Mouse (Mus musculus) MEL (cell line): ENCODE results near the gene P2rx4. TPM values are rescaled to one million over a fixed set of nuclear protein-coding genes. Genes with fewer than 3 reads are reported as not detected.

Source experiments
- DNase-seq: peaks from one replicate; pipeline ENCODE4 v3.0.0; 2011; ENCODE audit warnings: low read depth, low spot score
- H3K27ac ChIP-seq: 2 replicates; pipeline ENCODE4 v1.5.1; 2012; ENCODE audit warnings: low read depth, mild to moderate bottlenecking, control low read depth, low read length, moderate library complexity; ENCODE audit not compliant: control insufficient read depth
- H3K27me3 ChIP-seq, 2 experiments: fragments of 150-350 bp in 1 of 2; sonication (generic) in 1 of 2; 2 replicates each; pipeline ENCODE4 v1.6.1; 2012; ENCODE audit warnings: low read length in 2 of 2, mild to moderate bottlenecking in 2 of 2, improper control_type of control experiment in 1 of 2, moderate library complexity in 1 of 2; ENCODE audit not compliant: insufficient read depth in 2 of 2, control insufficient read depth in 1 of 2
- H3K36me3 ChIP-seq, 2 experiments: 2 replicates each; pipeline ENCODE4 v1.6.1; 2012 to 2014; ENCODE audit warnings: low read length in 2 of 2, improper control_type of control experiment in 1 of 2, inconsistent platforms in 1 of 2, mild to moderate bottlenecking in 1 of 2; ENCODE audit not compliant: insufficient read depth in 2 of 2, control insufficient read depth in 1 of 2
- H3K4me1 ChIP-seq, 2 experiments: fragments of 150-350 bp in 1 of 2; sonication (generic) in 1 of 2; 2 replicates each; pipeline ENCODE4 v1.6.1; 2012; ENCODE audit warnings: low read length in 2 of 2, improper control_type of control experiment in 1 of 2, mild to moderate bottlenecking in 1 of 2; ENCODE audit not compliant: insufficient read depth in 2 of 2, control insufficient read depth in 1 of 2
- H3K4me3 ChIP-seq, 2 experiments: fragments of 150-350 bp in 1 of 2; sonication (generic) in 1 of 2; 2 replicates each; pipeline ENCODE4 v1.5.1; 2012; ENCODE audit warnings: low read depth in 2 of 2, low read length in 2 of 2, mild to moderate bottlenecking in 2 of 2, moderate library complexity in 2 of 2, control low read depth in 1 of 2, improper control_type of control experiment in 1 of 2; ENCODE audit not compliant: control insufficient read depth in 1 of 2, insufficient read depth in 1 of 2
- H3K79me2 ChIP-seq: 2 replicates; pipeline ENCODE4 v1.6.1; 2012; ENCODE audit warnings: mild to moderate bottlenecking, low read length, moderate library complexity; ENCODE audit not compliant: control insufficient read depth, poor library complexity, insufficient read depth
- H3K9ac ChIP-seq: 2 replicates; pipeline ENCODE4 v1.6.1; 2012; ENCODE audit warnings: low read depth, mild to moderate bottlenecking, control low read depth, low read length, moderate library complexity; ENCODE audit not compliant: control insufficient read depth, poor library complexity, severe bottlenecking
- H3K9me3 ChIP-seq: fragments of 150-350 bp; sonication (generic); replicated peaks from 2 replicates; pipeline ENCODE4 v1.6.1; 2012; ENCODE audit warnings: mild to moderate bottlenecking, low read length, improper control_type of control experiment, moderate library complexity; ENCODE audit not compliant: insufficient read depth
- BHLHE40 ChIP-seq: IDR thresholded peaks from 2 replicates; pipeline ENCODE4 v1.6.1; 2012; ENCODE audit warnings: low read depth, mild to moderate bottlenecking, inconsistent platforms, low read length, improper control_type of control experiment, borderline replicate concordance
- CTCF ChIP-seq, 3 experiments: IDR thresholded peaks in 2 of 3; conservative IDR thresholded peaks in 1 of 3; 2 replicates each; pipeline ENCODE4 v1.5.1; 2011 to 2012; ENCODE audit warnings: low read length in 3 of 3, low read depth in 2 of 3, mild to moderate bottlenecking in 2 of 3, improper control_type of control experiment in 1 of 3, inconsistent platforms in 1 of 3, mixed read lengths in 1 of 3, moderate library complexity in 1 of 3; ENCODE audit not compliant: control insufficient read depth in 1 of 3, insufficient read depth in 1 of 3, poor library complexity in 1 of 3, severe bottlenecking in 1 of 3
- EP300 ChIP-seq, 2 experiments: IDR thresholded peaks; 2 replicates each; pipeline ENCODE4 v1.6.1; 2011; ENCODE audit warnings: improper control_type of control experiment in 2 of 2, low read length in 2 of 2, low read depth in 1 of 2, mild to moderate bottlenecking in 1 of 2
- ETS1 ChIP-seq: IDR thresholded peaks from 2 replicates; pipeline ENCODE4 v1.6.1; 2012; ENCODE audit warnings: low read depth, mild to moderate bottlenecking, inconsistent platforms, low read length, improper control_type of control experiment, moderate library complexity
- GABPA ChIP-seq: IDR thresholded peaks from 2 replicates; pipeline ENCODE4 v1.6.1; 2012; ENCODE audit warnings: low read depth, mild to moderate bottlenecking, inconsistent platforms, low read length, improper control_type of control experiment, moderate library complexity
- HCFC1 ChIP-seq: IDR thresholded peaks from 2 replicates; pipeline ENCODE4 v1.6.1; 2012; ENCODE audit warnings: low read depth, mild to moderate bottlenecking, inconsistent platforms, low read length, improper control_type of control experiment, moderate library complexity
- MEF2A ChIP-seq: IDR thresholded peaks from 2 replicates; pipeline ENCODE4 v1.6.1; 2014; ENCODE audit warnings: low read depth, mild to moderate bottlenecking, inconsistent platforms, low read length, improper control_type of control experiment; ENCODE audit not compliant: poor library complexity, insufficient replicate concordance, severe bottlenecking; ENCODE audit errors: extremely low read depth
- MXI1 ChIP-seq: IDR thresholded peaks from 2 replicates; pipeline ENCODE4 v1.6.1; 2011; ENCODE audit warnings: mild to moderate bottlenecking, low read depth, low read length, improper control_type of control experiment
- MYC ChIP-seq: IDR thresholded peaks from 2 replicates; pipeline ENCODE4 v1.6.1; 2011; ENCODE audit warnings: low read depth, mild to moderate bottlenecking, low read length, improper control_type of control experiment, moderate library complexity
- POLR2AphosphoS2 ChIP-seq: IDR thresholded peaks from 2 replicates; pipeline ENCODE4 v1.6.1; 2011; ENCODE audit warnings: low read length, improper control_type of control experiment
- SIN3A ChIP-seq: IDR thresholded peaks from 2 replicates; pipeline ENCODE4 v1.6.1; 2012; ENCODE audit warnings: low read length, improper control_type of control experiment, inconsistent platforms
- TCF12 ChIP-seq: IDR thresholded peaks from 2 replicates; pipeline ENCODE4 v1.6.1; 2014; ENCODE audit warnings: low read depth, mild to moderate bottlenecking, inconsistent platforms, low read length, improper control_type of control experiment, moderate library complexity
- USF1 ChIP-seq: IDR thresholded peaks from 2 replicates; pipeline ENCODE4 v1.6.1; 2014; ENCODE audit warnings: low read depth, mild to moderate bottlenecking, inconsistent platforms, low read length, improper control_type of control experiment, moderate library complexity
- USF2 ChIP-seq, 2 experiments: IDR thresholded peaks; 2 replicates each; pipeline ENCODE4 v1.6.1; 2011 to 2012; ENCODE audit warnings: improper control_type of control experiment in 2 of 2, low read length in 2 of 2, borderline replicate concordance in 1 of 2, inconsistent platforms in 1 of 2, low read depth in 1 of 2, mild to moderate bottlenecking in 1 of 2; ENCODE audit not compliant: insufficient read depth in 1 of 2
- ZKSCAN1 ChIP-seq: IDR thresholded peaks from 2 replicates; pipeline ENCODE4 v1.6.1; 2012; ENCODE audit warnings: low read depth, mild to moderate bottlenecking, inconsistent platforms, low read length, improper control_type of control experiment, moderate library complexity
- ZNF384 ChIP-seq: IDR thresholded peaks from 2 replicates; pipeline ENCODE4 v1.6.1; 2012; ENCODE audit warnings: low read depth, mild to moderate bottlenecking, inconsistent platforms, low read length, improper control_type of control experiment
- polyA plus RNA-seq, 2 experiments: library from polyadenylated mRNA; stranded (reverse) in 1 of 2; unstranded in 1 of 2; fragments of >175 nt in 1 of 2; fragments of >200 nt in 1 of 2; gene quantifications; 2 replicates each; pipeline versions ENCODE4 v1.2.1 to v1.2.4; 2012; ENCODE audit warnings: low replicate concordance in 2 of 2, low read depth in 1 of 2; ENCODE audit not compliant: insufficient read length in 2 of 2, insufficient read depth in 1 of 2, missing spikeins in 1 of 2
- total RNA-seq: library from RNA; depleted of rRNA; stranded (reverse); fragments of 300-350 nt; gene quantifications from 2 replicates; pipeline ENCODE4 v1.2.3, GENCODE M21; 2012

Gene P2rx4
- total and polyA plus RNA-seq, 3 experiments = 15.2 to 30.9 TPM; not detected in 1

DNA sequence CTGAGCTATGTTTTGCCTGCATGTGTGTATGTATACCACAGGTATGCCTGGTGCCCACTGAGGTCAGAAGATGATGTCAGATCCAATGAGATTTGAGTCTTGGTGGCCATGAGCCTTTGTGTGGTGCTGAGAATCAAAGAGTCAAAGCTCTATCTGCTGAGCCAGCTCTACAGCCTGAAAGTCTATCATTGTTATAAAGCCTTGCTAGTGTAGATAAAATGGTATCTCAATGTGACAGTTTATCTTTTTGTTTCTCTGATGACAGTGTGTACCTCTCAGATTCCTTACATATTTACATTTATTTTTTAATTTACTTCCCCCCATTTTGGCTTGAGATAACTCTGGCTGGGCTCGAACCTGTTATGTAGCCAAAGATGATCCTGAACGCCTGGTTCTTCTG lies 3.8 kb upstream of the P2rx4 start (continued):
- TF ChIP-seq HCFC1 (no peak), USF1 (no peak), BHLHE40 (no peak), MEF2A (no peak; the same call in 1 of the 2 replicates), ZKSCAN1 (no peak), POLR2AphosphoS2 (no peak), GABPA (no peak), USF2 (IDR thresholded peaks at IDR 0.05; ENCODE audit: borderline replicate concordance in 1 of 2, insufficient read depth in 1 of 2, low read depth in 1 of 2, low read length in 2 of 2) (no peak), MXI1 (no peak), CTCF (IDR thresholded peaks at IDR 0.05 in 2 of 3, conservative IDR thresholded peaks at IDR 0.05 in 1 of 3; ENCODE audit: control insufficient read depth in 1 of 3, insufficient read depth in 1 of 3, low read depth in 2 of 3, low read length in 3 of 3, poor library complexity in 1 of 3, severe bottlenecking in 1 of 3) (no peak), ZNF384 (no peak)

DNA sequence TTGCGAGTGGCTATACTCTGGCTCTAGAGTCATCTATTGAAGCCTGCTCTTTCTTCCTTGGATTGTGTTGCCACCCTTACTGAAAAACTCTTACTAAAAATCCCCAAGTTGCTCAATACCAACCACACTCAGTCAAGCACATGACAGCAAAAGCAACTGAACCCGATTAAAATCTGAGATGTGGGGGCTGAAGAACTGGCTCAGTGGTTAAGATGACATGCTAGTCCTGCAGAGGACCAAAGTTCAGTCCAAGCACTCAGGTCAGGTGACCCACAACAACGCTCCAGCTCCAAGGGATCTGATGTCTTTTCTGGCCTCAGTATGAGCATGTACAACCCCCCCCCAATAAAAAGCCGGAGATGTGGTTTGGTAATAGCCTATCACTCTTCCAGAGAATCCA lies 2.8 kb upstream of the P2rx4 start:
- Histone ChIP-seq H3K79me2 (peaks cover 7% of the 10 kb centered on the region), H3K36me3 (peaks cover 0 to 59% of the 10 kb centered on the region in 2 experiments; a peak in 2 of 4 replicates), H3K9ac (no peak overlapping the region), H3K4me3 (no peak overlapping the region), H3K27me3 (no peaks in the 10 kb centered on the region), H3K9me3 (no peaks in the 10 kb centered on the region), H3K27ac (peak overlapping the region; percentile 38), H3K4me1 (peaks cover 31 to 53% of the 10 kb centered on the region in 2 experiments)
- no peak for DNase-seq
- no peak for TF ChIP-seq MYC
- TF ChIP-seq EP300 (IDR thresholded peaks at IDR 0.05; ENCODE audit: low read depth in 1 of 2, low read length in 2 of 2) = peak in 1 of 2 experiments; percentile 55; a peak in 1 of 4 replicates
- TF ChIP-seq TCF12 = 0 out of 2 replicates have a peak, but pooled peaks have one; percentile 28
- no peak for TF ChIP-seq HCFC1
- TF ChIP-seq USF2 (IDR thresholded peaks at IDR 0.05; ENCODE audit: borderline replicate concordance in 1 of 2, insufficient read depth in 1 of 2, low read depth in 1 of 2, low read length in 2 of 2) = 0 out of 4 replicates have a peak, but pooled peaks of 1 of the 2 experiments have one; percentile 13
- 0 out of 2 replicates have a peak, but pooled peaks have one; percentile 31 for TF ChIP-seq BHLHE40
- no peak for TF ChIP-seq ZKSCAN1
- TF ChIP-seq SIN3A = peak; percentile 22; the same call in 1 of the 2 replicates
- TF ChIP-seq USF1 = peak; percentile 68
- 0 out of 2 replicates have a peak, but pooled peaks have one; percentile 7 for TF ChIP-seq ETS1
- peak; percentile 26; the same call in 1 of the 2 replicates for TF ChIP-seq MXI1
